Mouse (Mus musculus): Measurements from ENCODE around the gene Akap13.

GRCm38 (mm10) chr7:75726867-75727266, 271.5 kb downstream of the Akap13 start:
- TF ChIP-seq CHD2 (IDR thresholded peaks at IDR 0.05; ENCODE audit: low read depth, low read length) (no peak), ZC3H11A (IDR thresholded peaks at IDR 0.05; ENCODE audit: borderline replicate concordance, low read depth, low read length) (no peak), HCFC1 (IDR thresholded peaks at IDR 0.05; ENCODE audit: borderline replicate concordance, insufficient read depth, low read length) (no peak), ZNF384 (IDR thresholded peaks at IDR 0.05; ENCODE audit: low read depth, low read length) (no peak), MAFK (IDR thresholded peaks at IDR 0.05; ENCODE audit: insufficient read depth, low read depth, low read length) (no peak)
